Mouse (Mus musculus) hematopoietic stem cell, adult 5-6 weeks (primary cell): ENCODE measurements around the gene Ndufs4. TPM values are rescaled to one million over a fixed set of nuclear protein-coding genes. Genes with fewer than 3 reads are reported as not detected.

Source experiments
- ATAC-seq, 2 experiments: fragments of 125-278 bp in 1 of 2; replicated peaks in 1 of 2; 2 replicates each; pipeline ENCODE4 v1.8.0; 2016 to 2017; ENCODE audit warnings: inconsistent platforms in 2 of 2, mild to moderate bottlenecking in 2 of 2, moderate number of reproducible peaks in 2 of 2, low read depth in 1 of 2, moderate TSS enrichment in 1 of 2; ENCODE audit not compliant: low FRiP score in 2 of 2, poor library complexity in 2 of 2, severe bottlenecking in 2 of 2, insufficient read depth in 1 of 2, low TSS enrichment in 1 of 2
- total RNA-seq: library from RNA; stranded (forward); fragments of 172-1452, 232-1000 nt; gene quantifications from 2 replicates; pipeline ENCODE4 v1.2.3, GENCODE M21; 2017

Ndufs4 gene
- 83.1 and 158 TPM in 2 replicates for total RNA-seq

GRCm38 (mm10) chr13:114388211-114388965 is at the start of gene Ndufs4:
TSS of gene Ndufs4 (minus strand) at chr13:114388258.
- 0 out of 4 replicates have a peak, but pooled peaks of 1 of the 2 experiments have one; percentile 19 for ATAC-seq

GRCm38 (mm10) chr13:114432491-114432890 is 44.4 kb upstream of the Ndufs4 start:
- no peak for ATAC-seq

DNA sequence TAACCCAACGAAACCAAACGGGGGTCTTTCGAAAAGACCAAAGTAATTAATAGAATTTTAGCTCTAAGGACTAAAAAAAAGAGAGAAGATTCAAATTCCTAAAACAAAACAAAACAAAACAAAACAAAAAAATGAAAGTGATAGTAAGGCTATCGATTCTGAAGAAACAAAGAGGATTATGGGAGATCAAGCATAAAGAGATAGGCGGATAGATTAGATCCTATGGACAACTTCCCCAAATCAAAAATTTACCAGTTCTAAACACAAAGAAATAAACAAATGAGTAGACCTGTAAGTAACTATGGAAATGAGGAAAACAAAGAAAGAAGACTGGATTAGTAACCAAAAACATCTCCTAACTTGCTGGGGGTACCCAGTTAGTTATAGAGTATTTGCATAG is 37.2 kb upstream of the Ndufs4 start:
- no peak for ATAC-seq

GRCm38 (mm10) chr13:114420235-114420634 is 32.2 kb upstream of the Ndufs4 start:
- ATAC-seq = no peak

- ATAC-seq = no peak
Measured at GRCm38 (mm10) chr13:114419364-114419763, 31.3 kb upstream of the Ndufs4 start.

- no peak for ATAC-seq
Measured at GRCm38 (mm10) chr13:114412326-114412725, 24.3 kb upstream of the Ndufs4 start.

- no peak for ATAC-seq
Measured at GRCm38 (mm10) chr13:114406866-114407265, 18.8 kb upstream of the Ndufs4 start.

DNA sequence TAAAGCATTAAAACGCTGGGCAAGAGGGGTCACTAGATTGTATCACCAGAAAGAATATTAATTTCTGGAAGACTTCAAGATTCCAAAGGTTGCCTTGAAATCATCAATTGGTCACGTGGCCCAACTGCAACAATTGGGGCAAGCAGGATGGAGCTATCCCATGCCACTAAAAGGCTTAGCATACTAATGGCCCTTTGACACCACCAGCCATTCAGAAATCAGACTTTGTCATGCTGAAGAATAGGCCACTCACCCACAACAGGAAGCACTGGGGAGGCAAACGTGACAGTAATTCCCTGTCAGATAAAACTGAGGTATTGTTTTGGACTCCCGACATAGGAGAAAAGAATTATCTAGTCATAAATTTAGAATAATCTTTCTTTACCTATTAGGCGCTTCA is 18.4 kb upstream of the Ndufs4 start:
- ATAC-seq = no peak

DNA sequence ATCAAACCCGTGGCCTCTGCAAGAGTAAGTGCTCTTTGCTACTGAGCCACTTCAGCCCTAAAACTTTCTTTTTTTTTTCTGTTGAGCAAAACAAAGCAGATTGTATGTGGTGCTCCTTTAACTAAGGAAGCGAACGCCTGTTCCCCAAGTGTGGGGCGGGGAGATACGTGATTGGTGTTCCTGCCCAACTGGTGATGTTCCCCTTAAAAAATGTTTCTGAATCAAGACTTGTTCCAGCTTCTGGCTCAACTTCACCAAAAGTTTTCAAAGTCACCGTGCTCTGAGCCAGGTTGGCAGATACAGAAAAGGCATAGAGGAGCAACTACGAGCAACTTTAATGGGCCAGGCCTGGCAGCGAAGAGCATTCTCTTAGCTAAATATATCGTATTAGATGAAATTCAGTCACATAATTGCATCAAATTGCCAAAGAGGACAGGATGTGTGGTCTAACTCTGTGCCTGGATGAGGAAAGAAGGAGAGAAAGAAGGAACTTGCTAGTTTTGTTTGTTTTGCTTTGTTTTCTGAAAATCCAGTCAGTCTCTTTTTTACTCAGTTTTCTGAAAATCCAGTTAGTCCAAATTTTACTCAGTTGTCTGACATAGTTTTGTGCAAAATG is 17.1 kb upstream of the Ndufs4 start:
- peak; percentile 32 to 74; a peak in 2 of 4 replicates for ATAC-seq

GRCm38 (mm10) chr13:114398906-114399305 is 10.8 kb upstream of the Ndufs4 start:
- ATAC-seq = no peak

GRCm38 (mm10) chr13:114397281-114397680 is 9.2 kb upstream of the Ndufs4 start:
- no peak for ATAC-seq

- no peak for ATAC-seq
Measured at GRCm38 (mm10) chr13:114396863-114397262, 8.8 kb upstream of the Ndufs4 start.

DNA sequence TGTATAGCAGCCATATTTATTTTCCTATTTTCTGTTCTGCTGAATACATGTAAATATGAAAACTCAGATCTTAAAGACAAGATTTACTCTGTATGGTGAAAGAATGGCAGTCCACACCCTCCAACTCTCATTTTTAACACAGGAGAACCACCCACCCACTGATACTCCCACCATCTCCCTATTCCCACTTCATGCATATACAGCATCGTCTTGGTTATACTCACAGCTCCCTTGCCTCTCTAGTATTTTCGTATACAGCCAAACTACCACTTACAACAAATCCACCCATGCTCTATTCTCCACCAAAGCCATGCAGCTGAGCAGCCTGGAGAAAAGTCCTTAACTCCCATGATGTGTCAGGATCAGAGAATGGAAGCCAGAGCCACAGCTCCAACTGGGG is 6.7 kb upstream of the Ndufs4 start:
- ATAC-seq = no peak

- no peak for ATAC-seq
Measured at GRCm38 (mm10) chr13:114392501-114392900, 4.4 kb upstream of the Ndufs4 start.

GRCm38 (mm10) chr13:114387521-114388171 is 412 bp downstream of the Ndufs4 start:
- ATAC-seq = peak; percentile 93 to 97

DNA sequence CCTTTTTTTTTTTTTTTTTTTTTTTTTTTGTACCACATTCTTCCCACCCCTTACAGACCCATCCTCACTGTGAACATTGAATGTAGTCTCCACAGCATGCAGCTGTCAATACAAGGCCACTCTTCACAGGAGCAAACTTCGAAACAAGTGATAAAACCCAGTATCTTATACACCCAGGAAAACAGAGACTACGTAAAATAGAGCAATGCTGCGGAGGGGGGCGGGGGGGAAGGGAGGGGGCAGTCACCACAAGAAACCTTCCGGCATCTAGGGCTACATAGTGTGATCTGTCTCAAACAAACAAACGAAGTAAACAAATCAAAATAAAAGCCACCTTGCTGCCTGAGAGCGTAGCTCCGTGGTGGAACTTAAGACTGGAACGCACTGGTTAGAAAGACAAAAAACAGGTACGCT is 977 bp downstream of the Ndufs4 start:
- peak; percentile 17 to 27; a peak in 1 of 4 replicates for ATAC-seq

DNA sequence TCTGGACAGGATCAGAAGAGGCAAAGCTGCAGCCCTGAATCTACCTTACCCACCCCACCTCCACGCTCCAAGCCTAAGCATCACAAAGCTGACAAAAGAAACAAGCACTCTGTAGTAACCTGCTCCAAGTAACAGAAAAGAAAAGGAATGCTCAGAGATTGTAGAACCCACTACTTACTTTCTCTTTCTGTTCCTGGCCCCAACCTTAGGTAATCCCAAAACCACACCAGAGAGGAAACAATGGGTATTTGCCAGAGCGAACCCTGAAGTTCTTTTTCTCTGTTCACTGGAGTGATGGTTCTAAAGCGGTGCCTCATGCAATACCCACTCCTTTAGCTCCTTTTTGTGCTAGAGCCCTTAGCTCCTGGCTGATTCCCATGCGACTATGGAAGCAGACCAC is 11.5 kb downstream of the Ndufs4 start:
- ATAC-seq = no peak

- ATAC-seq = no peak
Measured at GRCm38 (mm10) chr13:114362086-114362485, 26.0 kb downstream of the Ndufs4 start.
